Mouse (Mus musculus): Measurements from ENCODE around the gene Fam129a. TPM values are rescaled to one million over a fixed set of nuclear protein-coding genes. Genes with fewer than 3 reads are reported as not detected.

Gene Fam129a
- polyA plus RNA-seq, 1 experiment, result 1.7 TPM

GRCm38 (mm10) chr1:151637351-151637922, 66.5 kb downstream of the Fam129a start:
- H3K79me2 ChIP-seq (ENCODE audit: control insufficient read depth, insufficient read depth), result no peaks in the 10 kb centered on the region
- H3K36me3 ChIP-seq (ENCODE audit: control insufficient read depth, insufficient read depth), result no peaks in the 10 kb centered on the region
- H3K79me3 ChIP-seq (ENCODE audit: low read depth), result no peaks in the 10 kb centered on the region
- H3ac ChIP-seq (ENCODE audit: control insufficient read depth, insufficient read length, low read depth), result no peak overlapping the region
- no peak overlapping the region for H3K4me3 ChIP-seq (ENCODE audit: insufficient read depth, poor library complexity, severe bottlenecking)
- no peak for TF ChIP-seq MAX (IDR thresholded peaks at IDR 0.05)
- TF ChIP-seq MYOD1 (IDR thresholded peaks at IDR 0.05; ENCODE audit: control insufficient read depth, insufficient read length, low read depth), result no peak
- TF ChIP-seq CTCF (IDR thresholded peaks at IDR 0.05; ENCODE audit: control insufficient read depth, insufficient read depth, insufficient read length), result no peak
- TF ChIP-seq USF1 (IDR thresholded peaks at IDR 0.05; ENCODE audit: low read depth), result no peak
- no peak for TF ChIP-seq CEBPB (IDR thresholded peaks at IDR 0.05; ENCODE audit: low read depth)
- no peak for TF ChIP-seq MYOG (IDR thresholded peaks at IDR 0.05; ENCODE audit: control insufficient read depth, extremely low read depth, insufficient read length)
- TF ChIP-seq FOSL1 (IDR thresholded peaks at IDR 0.05; ENCODE audit: insufficient read depth, low read length, poor library complexity, severe bottlenecking), result no peak
- no peaks in the 10 kb centered on the region for H3K27me3 ChIP-seq (ENCODE audit: control insufficient read depth, insufficient read depth, insufficient read length)

GRCm38 (mm10) chr1:151638357-151638756, 67.4 kb downstream of the Fam129a start:
- no peaks in the 10 kb centered on the region for H3K36me3 ChIP-seq (ENCODE audit: control insufficient read depth, insufficient read depth)
- peak; percentile 83 for TF ChIP-seq MYOD1 (IDR thresholded peaks at IDR 0.05; ENCODE audit: control insufficient read depth, insufficient read length, low read depth)
- TF ChIP-seq USF1 (IDR thresholded peaks at IDR 0.05; ENCODE audit: low read depth), result no peak
- no peaks in the 10 kb centered on the region for H3K27me3 ChIP-seq (ENCODE audit: control insufficient read depth, insufficient read depth, insufficient read length)

GRCm38 (mm10) chr1:151638770-151639169, 67.8 kb downstream of the Fam129a start:
- Histone ChIP-seq H3K79me2 (ENCODE audit: control insufficient read depth, insufficient read depth) (no peaks in the 10 kb centered on the region), H3ac (ENCODE audit: control insufficient read depth, insufficient read length, low read depth) (no peak overlapping the region), H3K79me3 (ENCODE audit: low read depth) (no peaks in the 10 kb centered on the region), H3K27me3 (ENCODE audit: control insufficient read depth, insufficient read depth, insufficient read length) (no peaks in the 10 kb centered on the region), H3K4me3 (ENCODE audit: insufficient read depth, poor library complexity, severe bottlenecking) (no peak overlapping the region), H3K36me3 (ENCODE audit: control insufficient read depth, insufficient read depth) (no peaks in the 10 kb centered on the region)
- TF ChIP-seq CTCF (IDR thresholded peaks at IDR 0.05; ENCODE audit: control insufficient read depth, insufficient read depth, insufficient read length), result no peak
- no peak for TF ChIP-seq MYOD1 (IDR thresholded peaks at IDR 0.05; ENCODE audit: control insufficient read depth, insufficient read length, low read depth)
- TF ChIP-seq USF1 (IDR thresholded peaks at IDR 0.05; ENCODE audit: low read depth), result no peak
- TF ChIP-seq FOSL1 (IDR thresholded peaks at IDR 0.05; ENCODE audit: insufficient read depth, low read length, poor library complexity, severe bottlenecking), result no peak
- TF ChIP-seq MAX (IDR thresholded peaks at IDR 0.05), result no peak
- TF ChIP-seq MYOG (IDR thresholded peaks at IDR 0.05; ENCODE audit: control insufficient read depth, extremely low read depth, insufficient read length), result no peak
- no peak for TF ChIP-seq CEBPB (IDR thresholded peaks at IDR 0.05; ENCODE audit: low read depth)

More at GRCm38 (mm10) chr1:151638357-151638756, 67.4 kb downstream of the Fam129a start:
- Histone ChIP-seq H3K79me3 (ENCODE audit: low read depth) (no peaks in the 10 kb centered on the region), H3ac (ENCODE audit: control insufficient read depth, insufficient read length, low read depth) (peak overlapping the region; percentile 6), H3K79me2 (ENCODE audit: control insufficient read depth, insufficient read depth) (no peaks in the 10 kb centered on the region), H3K4me3 (ENCODE audit: insufficient read depth, poor library complexity, severe bottlenecking) (no peak overlapping the region)

- no peaks in the 10 kb centered on the region for H3K27me3 ChIP-seq (ENCODE audit: control insufficient read depth, insufficient read depth, insufficient read length)
- no peak overlapping the region for H3ac ChIP-seq (ENCODE audit: control insufficient read depth, insufficient read length, low read depth)
- no peak overlapping the region for H3K4me3 ChIP-seq (ENCODE audit: insufficient read depth, poor library complexity, severe bottlenecking)
- no peaks in the 10 kb centered on the region for H3K36me3 ChIP-seq (ENCODE audit: control insufficient read depth, insufficient read depth)
- H3K79me2 ChIP-seq (ENCODE audit: control insufficient read depth, insufficient read depth), result no peaks in the 10 kb centered on the region
- no peak for TF ChIP-seq MAX (IDR thresholded peaks at IDR 0.05)
- no peak for TF ChIP-seq USF1 (IDR thresholded peaks at IDR 0.05; ENCODE audit: low read depth)
- TF ChIP-seq MYOD1 (IDR thresholded peaks at IDR 0.05; ENCODE audit: control insufficient read depth, insufficient read length, low read depth), result no peak
- no peak for TF ChIP-seq CTCF (IDR thresholded peaks at IDR 0.05; ENCODE audit: control insufficient read depth, insufficient read depth, insufficient read length)
- no peak for TF ChIP-seq MYOG (IDR thresholded peaks at IDR 0.05; ENCODE audit: control insufficient read depth, extremely low read depth, insufficient read length)
- no peak for TF ChIP-seq FOSL1 (IDR thresholded peaks at IDR 0.05; ENCODE audit: insufficient read depth, low read length, poor library complexity, severe bottlenecking)
- TF ChIP-seq CEBPB (IDR thresholded peaks at IDR 0.05; ENCODE audit: low read depth), result no peak
- no peaks in the 10 kb centered on the region for H3K79me3 ChIP-seq (ENCODE audit: low read depth)
These were observed 75.4 kb downstream of the Fam129a start for GRCm38 (mm10) chr1:151646380-151646779.

GRCm38 (mm10) chr1:151648099-151648498, 77.1 kb downstream of the Fam129a start:
- Histone ChIP-seq H3K27me3 (ENCODE audit: control insufficient read depth, insufficient read depth, insufficient read length) (no peaks in the 10 kb centered on the region), H3K79me2 (ENCODE audit: control insufficient read depth, insufficient read depth) (no peaks in the 10 kb centered on the region), H3K4me3 (ENCODE audit: insufficient read depth, poor library complexity, severe bottlenecking) (no peak overlapping the region), H3K79me3 (ENCODE audit: low read depth) (no peaks in the 10 kb centered on the region), H3ac (ENCODE audit: control insufficient read depth, insufficient read length, low read depth) (no peak overlapping the region), H3K36me3 (ENCODE audit: control insufficient read depth, insufficient read depth) (no peaks in the 10 kb centered on the region)
- TF ChIP-seq CEBPB (IDR thresholded peaks at IDR 0.05; ENCODE audit: low read depth) (no peak), MAX (IDR thresholded peaks at IDR 0.05) (no peak), USF1 (IDR thresholded peaks at IDR 0.05; ENCODE audit: low read depth) (no peak), MYOG (IDR thresholded peaks at IDR 0.05; ENCODE audit: control insufficient read depth, extremely low read depth, insufficient read length) (no peak), CTCF (IDR thresholded peaks at IDR 0.05; ENCODE audit: control insufficient read depth, insufficient read depth, insufficient read length) (no peak)

GRCm38 (mm10) chr1:151657042-151657605, 86.1 kb downstream of the Fam129a start:
- no peaks in the 10 kb centered on the region for H3K79me2 ChIP-seq (ENCODE audit: control insufficient read depth, insufficient read depth)
- no peak overlapping the region for H3ac ChIP-seq (ENCODE audit: control insufficient read depth, insufficient read length, low read depth)
- no peak for TF ChIP-seq CEBPB (IDR thresholded peaks at IDR 0.05; ENCODE audit: low read depth)
- no peak for TF ChIP-seq MYOD1 (IDR thresholded peaks at IDR 0.05; ENCODE audit: control insufficient read depth, insufficient read length, low read depth)
- no peak for TF ChIP-seq USF1 (IDR thresholded peaks at IDR 0.05; ENCODE audit: low read depth)
- TF ChIP-seq FOSL1 (IDR thresholded peaks at IDR 0.05; ENCODE audit: insufficient read depth, low read length, poor library complexity, severe bottlenecking), result no peak
- no peak for TF ChIP-seq MAX (IDR thresholded peaks at IDR 0.05)
- no peak for TF ChIP-seq CTCF (IDR thresholded peaks at IDR 0.05; ENCODE audit: control insufficient read depth, insufficient read depth, insufficient read length)
- no peak for TF ChIP-seq MYOG (IDR thresholded peaks at IDR 0.05; ENCODE audit: control insufficient read depth, extremely low read depth, insufficient read length)
- no peak overlapping the region for H3K4me3 ChIP-seq (ENCODE audit: insufficient read depth, poor library complexity, severe bottlenecking)
- H3K27me3 ChIP-seq (ENCODE audit: control insufficient read depth, insufficient read depth, insufficient read length), result no peaks in the 10 kb centered on the region
- no peaks in the 10 kb centered on the region for H3K79me3 ChIP-seq (ENCODE audit: low read depth)
- H3K36me3 ChIP-seq (ENCODE audit: control insufficient read depth, insufficient read depth), result no peaks in the 10 kb centered on the region

All from C2C12 (cell line).